Mouse (Mus musculus) erythroblast, embryonic 14.5 days (primary cell): ENCODE measurements around the gene Prkca.

Source experiments
- GATA1 ChIP-seq: IDR thresholded peaks from 2 replicates; pipeline ENCODE4 v1.6.1; 2012; ENCODE audit warnings: low read length, inconsistent platforms, mixed read lengths
- TAL1 ChIP-seq: IDR thresholded peaks from 3 replicates; pipeline ENCODE4 v1.6.1; 2012; ENCODE audit warnings: low read length, inconsistent platforms, mixed read lengths

- TF ChIP-seq TAL1 (no peak), GATA1 (no peak)
Observed at GRCm38 (mm10) chr11:108322156-108322555, 21.6 kb downstream of the Prkca start.
